Mouse (Mus musculus) lung, postnatal 4 days (tissue): Measurements from ENCODE around the gene Hist1h2ao.
A peak's percentile ranks its signal among the peaks of the same experiment; 100 is the strongest.
"Not testable (repeated sequence)": the region's sequence is repeated elsewhere in the genome, so short reads cannot be mapped to it uniquely, and the experiment has no call there.

Source experiments
- DNase-seq, 2 experiments: peaks; one replicate each; pipeline ENCODE4 v3.0.0; 2021

The Hist1h2ao gene

GRCm38 (mm10) chr13:21811539-21811938 lies 1.3 kb downstream of the Hist1h2ao start, which contains the start of gene Hist1h4m:
TSS of gene Hist1h4m (plus strand) at chr13:21811746.
- peak; percentile 52 to 62 for DNase-seq

- peak in 1 of 2 experiments; percentile 22 for DNase-seq
Measured at GRCm38 (mm10) chr13:21812092-21812491, 1.8 kb downstream of the Hist1h2ao start.

- DNase-seq: not testable (repeated sequence)
Measured at GRCm38 (mm10) chr13:21820082-21820890, 10.0 kb downstream of the Hist1h2ao start.

- DNase-seq: no peak
Measured at GRCm38 (mm10) chr13:21828511-21828910, 18.2 kb downstream of the Hist1h2ao start.

- no peak for DNase-seq
Measured at GRCm38 (mm10) chr13:21830344-21830743, 20.1 kb downstream of the Hist1h2ao start.

GRCm38 (mm10) chr13:21831418-21832394 lies 21.4 kb downstream of the Hist1h2ao start, which contains the start of gene Hist1h4n:
TSS of gene Hist1h4n (minus strand) at chr13:21832196.
- DNase-seq: peak; percentile 41 to 47

- DNase-seq: not testable (repeated sequence)
Measured at GRCm38 (mm10) chr13:21833461-21833860, 23.2 kb downstream of the Hist1h2ao start, which contains the start of the genes Hist1h2ap and Hist1h2br. TSS of gene Hist1h2ap (minus strand) at chr13:21833507. TSS of gene Hist1h2br (plus strand) at chr13:21833743.

GRCm38 (mm10) chr13:21840508-21840907 lies 30.2 kb downstream of the Hist1h2ao start:
- not testable (repeated sequence) for DNase-seq

- DNase-seq: not testable (repeated sequence)
Measured at GRCm38 (mm10) chr13:21846356-21846755, 36.1 kb downstream of the Hist1h2ao start.

- no peak for DNase-seq
Measured at GRCm38 (mm10) chr13:21847883-21848282, 37.6 kb downstream of the Hist1h2ao start.

- DNase-seq: not testable (repeated sequence)
Measured at GRCm38 (mm10) chr13:21850696-21851095, 40.4 kb downstream of the Hist1h2ao start.

- no peak for DNase-seq
Measured at GRCm38 (mm10) chr13:21852215-21852945, 42.1 kb downstream of the Hist1h2ao start.

GRCm38 (mm10) chr13:21855146-21855545 lies 44.9 kb downstream of the Hist1h2ao start:
- peak; percentile 31 to 44 for DNase-seq

- no peak for DNase-seq
Measured at GRCm38 (mm10) chr13:21855698-21856162, 45.5 kb downstream of the Hist1h2ao start.
